Comparison of ENCODE assay signal across 10 mouse cellular contexts in genomic region chr16:55151726-55152125, GRCm38 (mm10).
DNase-seq lines count a peak whose midpoint lies in the region; ATAC-seq lines count a peak whose summit lies in the region.
"Had no signal": no experiment of that assay in that cellular context is flagged by ENCODE, and none has a peak within 500 bp of the region (broad histone marks: within the 10 kb centered on the region; RNA-seq: fewer than 3 reads in every experiment).

No protein-coding gene starts in this region.

- peak; percentile 7 to 14 for DNase-seq in cerebellum, postnatal 14 days
- DNase-seq in cerebellum, adult 18-20 months: no peak
- DNase-seq in MEL-GATA-1-ER (ENCODE audit: extremely low read depth, low read depth): peak; percentile 35
- peak; percentile 3 to 15 for DNase-seq in frontal cortex, postnatal 14 days (ENCODE audit: low spot score in 2 of 2)
- DNase-seq in layer of hippocampus, postnatal 36 days: peak; percentile 29 to 37

- H3K9me3 ChIP-seq in midbrain, embryonic 15.5 days: no peaks in the 10 kb centered on the region
- no peaks in the 10 kb centered on the region for H3K9me3 ChIP-seq in heart, embryonic 12.5 days (replicated peaks)
- no peaks in the 10 kb centered on the region for H3K9me3 ChIP-seq in liver, embryonic 12.5 days (replicated peaks)

- ATAC-seq in midbrain, embryonic 15.5 days (replicated peaks): peak; percentile 48; the same call in 1 of the 2 replicates
- ATAC-seq in heart, embryonic 12.5 days (ENCODE audit: insufficient number of reproducible peaks, low FRiP score): no peak
- no peak for ATAC-seq in liver, embryonic 12.5 days

- H3K4me1 ChIP-seq in midbrain, embryonic 15.5 days: no peaks in the 10 kb centered on the region
- no peaks in the 10 kb centered on the region for H3K4me1 ChIP-seq in heart, embryonic 12.5 days (replicated peaks)
- H3K4me1 ChIP-seq in liver, embryonic 12.5 days: no peaks in the 10 kb centered on the region
- H3K4me1 ChIP-seq: megakaryocyte, embryonic 14.5 days had no signal

- no peaks in the 10 kb centered on the region for H3K27me3 ChIP-seq in midbrain, embryonic 15.5 days (replicated peaks)
- H3K27me3 ChIP-seq in heart, embryonic 12.5 days (replicated peaks): no peaks in the 10 kb centered on the region
- no peaks in the 10 kb centered on the region for H3K27me3 ChIP-seq in liver, embryonic 12.5 days (replicated peaks)
- H3K27me3 ChIP-seq: megakaryocyte, embryonic 14.5 days had no signal

- 56% methylated on average over 4 of the region's 4 CpGs for WGBS in midbrain, embryonic 15.5 days
- 38% methylated on average over 4 of the region's 4 CpGs for WGBS in heart, embryonic 12.5 days
- WGBS in liver, embryonic 12.5 days (ENCODE audit: insufficient replicate concordance): 30% methylated on average over 4 of the region's 4 CpGs

- H3K4me2 ChIP-seq in midbrain, embryonic 15.5 days: no peak overlapping the region
- H3K4me2 ChIP-seq in heart, embryonic 12.5 days: no peak overlapping the region
- no peak overlapping the region for H3K4me2 ChIP-seq in liver, embryonic 12.5 days

- H3K9ac ChIP-seq in midbrain, embryonic 15.5 days: no peak overlapping the region
- no peak overlapping the region for H3K9ac ChIP-seq in heart, embryonic 12.5 days
- H3K9ac ChIP-seq in liver, embryonic 12.5 days: no peak overlapping the region

- H3K27ac ChIP-seq in midbrain, embryonic 15.5 days: no peak overlapping the region
- H3K27ac ChIP-seq in heart, embryonic 12.5 days (ENCODE audit: poor library complexity, severe bottlenecking): no peak overlapping the region
- no peak overlapping the region for H3K27ac ChIP-seq in liver, embryonic 12.5 days

- no peak overlapping the region for H3K4me3 ChIP-seq in midbrain, embryonic 15.5 days
- H3K4me3 ChIP-seq in heart, embryonic 12.5 days: no peak overlapping the region
- H3K4me3 ChIP-seq in liver, embryonic 12.5 days: no peak overlapping the region
- H3K4me3 ChIP-seq: erythroblast, embryonic 14.5 days; megakaryocyte, embryonic 14.5 days had no signal

- no peaks in the 10 kb centered on the region for H3K36me3 ChIP-seq in midbrain, embryonic 15.5 days (replicated peaks)
- no peaks in the 10 kb centered on the region for H3K36me3 ChIP-seq in heart, embryonic 12.5 days
- no peaks in the 10 kb centered on the region for H3K36me3 ChIP-seq in liver, embryonic 12.5 days

Comparison
In these comparisons a context has a peak if more than half of its experiments do, and no peak if none do; other contexts are left out.
1. DNase-seq: peak in cerebellum, postnatal 14 days (2 of 2), MEL-GATA-1-ER (single experiment), frontal cortex, postnatal 14 days (2 of 2) and layer of hippocampus, postnatal 36 days (2 of 2); none in cerebellum, adult 18-20 months (0 of 2).